Mouse (Mus musculus) G1E (cell line): ENCODE data around the gene Cfap46. TPM values are rescaled to one million over a fixed set of nuclear protein-coding genes. Genes with fewer than 3 reads are reported as not detected.
"Not testable (repeated sequence)": the region's sequence is repeated elsewhere in the genome, so short reads cannot be mapped to it uniquely, and the experiment has no call there.

Experiments
- ATAC-seq: 2 replicates; pipeline ENCODE4 v1.8.0; 2016; ENCODE audit warnings: mild to moderate bottlenecking; ENCODE audit not compliant: insufficient number of reproducible peaks, poor library complexity, low FRiP score, severe bottlenecking; ENCODE audit errors: extremely low read depth
- DNase-seq: peaks from one replicate; pipeline ENCODE4 v3.0.0; 2012; ENCODE audit warnings: low spot score
- H3K27me3 ChIP-seq: 2 replicates; pipeline ENCODE4 v1.6.1; 2012; ENCODE audit warnings: mild to moderate bottlenecking, low read length, inconsistent platforms; ENCODE audit not compliant: insufficient read depth
- H3K36me3 ChIP-seq: replicated peaks from 2 replicates; pipeline ENCODE3; 2012; ENCODE audit warnings: mild to moderate bottlenecking, inconsistent platforms
- H3K4me1 ChIP-seq: 2 replicates; pipeline ENCODE4 v1.6.1; 2012; ENCODE audit warnings: low read depth, low read length, inconsistent platforms, mixed read lengths; ENCODE audit not compliant: insufficient read depth
- H3K4me3 ChIP-seq: 2 replicates; pipeline ENCODE4 v1.5.1; 2012; ENCODE audit warnings: low read depth, mild to moderate bottlenecking, inconsistent platforms, low read length, moderate library complexity, mixed read lengths
- H3K9me3 ChIP-seq: replicated peaks from 2 replicates; pipeline ENCODE4 v1.6.1; 2012; ENCODE audit warnings: inconsistent platforms
- CTCF ChIP-seq: IDR thresholded peaks from 2 replicates; pipeline ENCODE4 v1.5.1; 2012; ENCODE audit warnings: low read depth, low read length, inconsistent platforms, mixed read lengths
- GATA1 ChIP-seq: IDR thresholded peaks from 2 replicates; pipeline ENCODE4 v1.6.1; 2012; ENCODE audit warnings: borderline replicate concordance, low read length, inconsistent platforms, mixed read lengths
- GATA2 ChIP-seq: IDR thresholded peaks from 2 replicates; pipeline ENCODE4 v1.6.1; 2012; ENCODE audit warnings: low read depth, low read length, inconsistent platforms, borderline replicate concordance
- POLR2AphosphoS5 ChIP-seq: IDR thresholded peaks from 2 replicates; pipeline ENCODE4 v1.6.1; 2012; ENCODE audit warnings: low read depth, low read length, inconsistent platforms; ENCODE audit not compliant: insufficient replicate concordance
- TAL1 ChIP-seq: conservative IDR thresholded peaks from 2 replicates; pipeline ENCODE4 v1.6.1; 2012; ENCODE audit warnings: low read depth, low read length, inconsistent platforms, mixed read lengths
- polyA plus RNA-seq: library from polyadenylated mRNA; stranded (reverse); fragments of >175 nt; gene quantifications from 2 replicates; pipeline ENCODE4 v1.2.3, GENCODE M21; 2012
- total RNA-seq, 2 experiments: library from RNA; stranded (forward) in 1 of 2; stranded (reverse) in 1 of 2; fragments of 200-1000 nt in 1 of 2; fragments of >200 nt in 1 of 2; fragmentation: Nextera tagmentation in 1 of 2; gene quantifications; 2 replicates each; pipeline ENCODE4 v1.2.3; 2014 to 2017

Gene Cfap46
- total and polyA plus RNA-seq, 3 experiments = not detected

- Histone ChIP-seq H3K9me3 (peaks cover 49% of the 10 kb centered on the region), H3K4me1 (peaks cover 8% of the 10 kb centered on the region), H3K27me3 (peaks cover 6% of the 10 kb centered on the region; the same call in 1 of the 2 replicates), H3K4me3 (no peak overlapping the region), H3K36me3 (no peaks in the 10 kb centered on the region)
- ATAC-seq (no peak), DNase-seq (no peak)
- no peak for TF ChIP-seq GATA1
- TF ChIP-seq POLR2AphosphoS5 = no peak
- TF ChIP-seq CTCF = no peak
- TF ChIP-seq GATA2 = no peak
- no peak for TF ChIP-seq TAL1
Observed at GRCm38 (mm10) chr7:139681921-139682598, 1.6 kb downstream of the Cfap46 start.

- H3K4me3 ChIP-seq = no peak overlapping the region
- H3K27me3 ChIP-seq = no peaks in the 10 kb centered on the region
- peaks cover 47% of the 10 kb centered on the region for H3K9me3 ChIP-seq
- no peak for DNase-seq
- no peaks in the 10 kb centered on the region for H3K4me1 ChIP-seq
- ATAC-seq = no peak
- TF ChIP-seq TAL1 = no peak
- no peak for TF ChIP-seq CTCF
- no peak for TF ChIP-seq POLR2AphosphoS5
- H3K36me3 ChIP-seq = no peaks in the 10 kb centered on the region
Observed at GRCm38 (mm10) chr7:139676433-139676832, 7.2 kb downstream of the Cfap46 start.

- TF ChIP-seq CTCF = no peak
- no peak for TF ChIP-seq POLR2AphosphoS5
- TF ChIP-seq GATA1 = no peak
- TF ChIP-seq GATA2 = no peak
- no peak for TF ChIP-seq TAL1
- no peak for DNase-seq
- no peak for ATAC-seq
- H3K9me3 ChIP-seq = peaks cover 35% of the 10 kb centered on the region
- no peaks in the 10 kb centered on the region for H3K4me1 ChIP-seq
- no peaks in the 10 kb centered on the region for H3K36me3 ChIP-seq
- no peak overlapping the region for H3K4me3 ChIP-seq
- peaks cover 3% of the 10 kb centered on the region; the same call in 1 of the 2 replicates for H3K27me3 ChIP-seq
Observed at GRCm38 (mm10) chr7:139666871-139667270, 16.7 kb downstream of the Cfap46 start.

GRCm38 (mm10) chr7:139663318-139663717 lies 20.3 kb downstream of the Cfap46 start:
- peaks cover 3% of the 10 kb centered on the region; the same call in 1 of the 2 replicates for H3K27me3 ChIP-seq

GRCm38 (mm10) chr7:139659901-139660300 lies 23.7 kb downstream of the Cfap46 start:
- not testable (repeated sequence) for DNase-seq, H3K4me3 ChIP-seq, H3K27me3 ChIP-seq, H3K4me1 ChIP-seq, H3K36me3 ChIP-seq, ATAC-seq
- H3K9me3 ChIP-seq = peaks cover 64% of the 10 kb centered on the region

More at GRCm38 (mm10) chr7:139663318-139663717, 20.3 kb downstream of the Cfap46 start:
- no peak overlapping the region for H3K4me3 ChIP-seq
- no peak for TF ChIP-seq GATA1
- TF ChIP-seq POLR2AphosphoS5 = no peak
- TF ChIP-seq GATA2 = no peak
- TF ChIP-seq CTCF = no peak
- TF ChIP-seq TAL1 = no peak
- no peaks in the 10 kb centered on the region for H3K36me3 ChIP-seq
- ATAC-seq (no peak), DNase-seq (no peak)
- no peaks in the 10 kb centered on the region for H3K4me1 ChIP-seq
- peaks cover 53% of the 10 kb centered on the region for H3K9me3 ChIP-seq

GRCm38 (mm10) chr7:139649698-139650097 lies 33.9 kb downstream of the Cfap46 start:
- ATAC-seq (no peak), DNase-seq (no peak)
- no peak for TF ChIP-seq GATA2
- TF ChIP-seq TAL1 = no peak
- TF ChIP-seq CTCF = no peak
- TF ChIP-seq POLR2AphosphoS5 = no peak
- Histone ChIP-seq H3K4me1 (no peaks in the 10 kb centered on the region), H3K27me3 (no peaks in the 10 kb centered on the region; the same call in 1 of the 2 replicates), H3K36me3 (no peaks in the 10 kb centered on the region), H3K4me3 (no peak overlapping the region), H3K9me3 (peaks cover 69% of the 10 kb centered on the region)
